Mouse (Mus musculus) frontal cortex, postnatal 10 days (tissue): ENCODE measurements at regions not wholly inside any gene's neighbourhood (a gene's known extent, or its start where the extent isn't known, plus 50 kb on each side); places are given as distances from the start of the nearest gene placed in this dataset.

Experiments
- DNase-seq, 2 experiments: peaks; one replicate each; pipeline ENCODE4 v3.0.0; 2022; ENCODE audit warnings: low spot score in 2 of 2, mixed read lengths in 1 of 2

DNA sequence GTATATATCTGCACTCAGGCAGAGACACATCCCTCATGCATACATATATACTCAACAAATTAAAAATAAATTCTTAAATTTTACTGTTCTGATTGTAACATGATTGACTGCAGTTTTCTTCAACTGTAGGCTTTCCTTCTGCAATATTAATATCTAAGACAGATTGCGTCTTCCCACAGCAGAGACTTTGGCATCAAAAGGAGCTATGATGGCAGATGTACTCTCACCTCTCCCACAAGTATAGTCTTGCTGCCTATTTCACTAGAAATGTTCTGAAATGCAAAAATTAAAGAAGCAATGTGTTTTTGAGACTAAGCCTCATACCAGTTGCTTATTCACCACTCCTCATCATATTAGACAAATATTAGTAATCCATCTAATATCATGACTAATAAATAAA is 356.5 kb downstream of the Dnah5 start:
- DNase-seq = no peak

DNA sequence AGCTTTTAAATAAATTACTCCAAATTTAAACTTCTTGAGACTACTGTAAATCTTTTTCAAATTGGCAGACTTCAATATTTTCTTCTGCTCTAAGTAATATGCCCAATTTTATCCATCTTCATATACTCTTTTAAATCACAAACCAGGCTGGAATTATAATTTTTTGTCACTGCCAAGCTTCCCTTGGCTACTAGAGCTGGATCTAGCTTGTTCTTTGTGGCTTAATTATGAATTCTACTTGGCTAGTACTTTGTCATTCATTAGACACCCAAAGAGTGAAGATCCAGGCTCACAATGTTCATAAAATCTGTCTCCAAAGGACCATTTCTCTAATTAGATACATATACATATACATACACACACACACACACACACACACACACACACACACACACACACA is 391.7 kb downstream of the Dnah5 start:
- DNase-seq = no peak

DNA sequence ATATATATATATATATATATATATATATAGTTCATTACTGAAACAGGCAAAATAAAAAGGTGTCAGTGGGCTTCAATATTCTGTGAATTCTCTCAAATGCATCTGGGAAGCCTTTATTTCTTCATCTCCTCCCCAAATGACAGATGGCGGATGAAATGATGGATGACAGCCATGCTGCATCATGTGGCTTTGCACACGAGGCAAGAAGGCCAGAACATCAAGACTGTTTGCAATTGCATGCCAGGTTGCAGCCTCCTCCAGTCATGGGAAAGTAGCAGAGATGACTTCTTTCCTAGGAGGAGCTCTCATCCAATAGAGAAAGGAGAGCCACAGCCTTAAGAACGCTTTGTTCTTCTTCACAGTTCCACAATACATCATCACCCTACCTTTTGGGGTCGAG is 392.2 kb downstream of the Dnah5 start:
- no peak for DNase-seq

DNA sequence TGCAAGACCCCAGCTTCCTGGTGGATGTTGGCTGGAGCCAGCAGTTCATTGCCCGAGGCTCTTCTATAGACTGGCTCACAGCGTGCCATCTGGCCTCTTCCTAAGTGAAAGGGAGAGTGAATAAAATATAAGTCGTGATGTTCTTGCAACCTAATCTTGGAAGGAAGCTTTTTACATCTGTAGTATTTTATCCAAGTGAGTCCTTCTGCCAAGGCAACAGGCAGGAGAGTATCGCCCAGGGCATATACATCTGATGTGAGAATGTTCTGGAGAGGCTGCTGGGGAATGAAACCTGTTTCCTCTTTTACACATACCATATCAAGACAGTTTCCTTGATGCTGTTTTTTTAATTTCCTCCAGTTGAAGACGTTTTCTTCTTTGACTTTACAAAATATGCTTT is 396.6 kb downstream of the Dnah5 start:
- peak in 1 of 2 experiments; percentile 23 for DNase-seq

DNA sequence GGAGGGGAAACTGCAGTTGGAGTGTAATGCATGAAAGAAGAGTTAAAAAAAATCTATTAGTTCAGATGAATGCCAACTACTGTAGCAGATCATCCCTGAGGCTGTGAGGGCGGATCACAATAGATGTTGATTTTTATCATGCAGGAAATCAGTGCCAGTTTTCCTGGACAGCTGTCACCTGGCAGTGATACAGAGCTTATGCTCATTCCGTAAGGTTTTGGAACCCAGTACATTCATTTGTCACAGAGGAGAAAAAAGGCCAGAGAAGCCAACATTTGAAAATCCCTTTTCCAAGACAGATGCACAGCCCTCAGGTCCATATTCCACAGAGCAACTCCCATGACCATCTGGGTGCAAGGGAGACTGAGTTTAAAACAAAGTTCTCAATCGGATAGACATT is 412.1 kb downstream of the Dnah5 start:
- no peak for DNase-seq

DNA sequence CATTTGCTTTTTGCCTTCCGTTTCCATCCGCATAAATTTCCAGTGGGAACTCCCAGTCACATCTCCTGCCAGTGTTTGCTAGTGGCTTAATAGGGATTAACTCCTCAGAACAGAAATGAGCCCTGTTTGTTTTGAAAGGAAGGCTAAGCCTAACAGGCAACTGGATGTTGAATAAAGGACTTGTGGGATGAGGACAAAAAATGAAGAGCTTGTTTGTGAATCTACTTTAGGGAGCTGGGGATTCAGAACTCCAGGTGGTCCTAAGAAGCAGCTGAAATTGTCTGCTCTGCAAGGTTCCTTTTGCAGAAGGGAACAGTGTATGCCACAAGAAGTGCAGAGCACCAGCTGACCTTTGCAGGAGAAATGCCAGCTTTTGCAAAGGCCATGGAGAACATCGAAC is 436.8 kb downstream of the Dnah5 start:
- no peak for DNase-seq

DNA sequence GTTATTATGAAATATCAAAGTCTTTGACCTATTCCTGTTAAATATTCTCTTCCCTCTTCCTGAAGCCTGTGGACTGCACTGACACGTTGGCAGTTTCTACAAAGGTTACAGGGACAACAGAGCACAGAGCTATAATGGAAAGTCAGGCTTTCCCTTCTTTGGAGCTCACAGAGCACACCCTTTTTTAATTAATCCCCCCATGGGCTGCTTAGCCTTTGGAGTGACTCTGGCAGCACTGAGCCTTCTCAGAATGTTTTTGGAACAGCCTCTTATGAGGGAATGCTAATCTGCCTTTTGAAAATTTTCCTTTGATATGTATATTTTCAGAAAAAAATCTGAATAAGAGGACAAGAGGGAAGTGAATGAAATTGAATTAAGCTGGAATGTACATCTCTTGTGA is 441.6 kb downstream of the Dnah5 start:
- DNase-seq = no peak

DNA sequence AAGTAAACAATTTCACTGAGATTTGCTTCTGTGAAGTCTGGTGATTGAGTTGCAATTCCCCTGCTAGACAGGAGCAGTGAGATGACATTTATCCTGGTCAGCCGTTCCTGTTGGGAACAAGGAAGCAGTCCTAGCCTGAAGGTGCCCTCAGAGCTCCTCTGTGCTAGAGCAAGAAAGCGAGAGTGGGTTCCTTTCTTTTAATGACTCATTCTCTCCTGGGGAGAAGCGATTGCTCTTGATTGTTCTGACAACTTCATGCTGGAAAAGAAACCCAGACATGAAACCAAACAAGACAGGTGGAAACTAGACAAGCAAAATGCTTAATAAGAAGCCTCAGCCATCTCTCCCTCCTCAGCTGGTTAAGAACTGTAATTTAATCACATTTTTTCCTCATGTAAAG is 450.4 kb downstream of the Dnah5 start:
- no peak for DNase-seq

DNA sequence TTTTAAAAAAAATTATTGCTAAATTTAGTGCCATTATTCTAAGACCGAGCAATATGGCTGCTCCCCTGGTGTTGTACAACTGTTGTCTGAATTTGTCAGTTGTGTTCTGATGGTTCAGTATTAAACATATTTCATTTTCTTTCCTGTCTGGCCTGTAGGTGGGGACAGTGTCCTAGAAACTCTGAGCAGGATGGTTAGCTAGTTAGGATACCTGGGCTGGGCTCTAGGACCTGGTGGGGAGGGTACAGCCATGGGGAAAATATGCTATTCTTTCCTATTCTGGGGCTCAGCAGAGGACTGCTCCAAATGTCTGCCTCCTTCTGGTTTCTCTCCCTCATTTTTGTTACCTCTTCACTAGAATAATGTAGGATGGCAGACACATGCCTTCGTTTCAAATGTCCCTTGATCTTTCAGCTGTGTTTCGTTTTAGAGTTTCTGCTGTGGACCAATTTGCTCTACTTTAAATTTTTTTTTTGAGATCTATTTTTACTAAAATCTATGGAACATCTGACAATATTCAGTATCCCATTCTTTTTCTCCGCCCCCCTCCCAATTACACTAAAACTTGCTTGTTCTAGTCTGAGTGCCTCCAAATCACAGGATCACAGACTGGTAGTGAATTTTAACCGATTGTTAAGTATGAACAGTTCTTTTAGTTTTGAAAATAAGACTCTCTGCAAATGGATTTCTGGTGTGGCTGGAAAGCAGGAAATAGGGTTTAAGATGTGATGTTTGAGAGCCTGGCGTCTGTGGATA is 460.5 kb downstream of the Dnah5 start:
- DNase-seq = no peak
